Mouse (Mus musculus) lung, embryonic 16.5 days (tissue): ENCODE data around the gene Arl14ep. TPM values are rescaled to one million over a fixed set of nuclear protein-coding genes. Genes with fewer than 3 reads are reported as not detected.
"Not testable (repeated sequence)": the region's sequence is repeated elsewhere in the genome, so short reads cannot be mapped to it uniquely, and the experiment has no call there.

Experiments
- ATAC-seq: fragments of 200-750 bp; cut with Nextera tagmentation; 2 replicates; pipeline ENCODE4 v1.8.0; 2017; ENCODE audit warnings: low read depth, mild to moderate bottlenecking, moderate library complexity
- H3K27ac ChIP-seq: fragments of 300-500 bp; sonication (generic); 2 replicates; pipeline ENCODE4 v1.5.1; 2014; ENCODE audit warnings: mild to moderate bottlenecking, control low read depth, low read length
- H3K27me3 ChIP-seq: fragments of 300-500 bp; sonication (generic); 2 replicates; pipeline ENCODE4 v1.6.1; 2014; ENCODE audit warnings: low read depth, low read length, mixed read lengths; ENCODE audit not compliant: control insufficient read depth, insufficient read depth
- H3K36me3 ChIP-seq: fragments of 300-500 bp; sonication (generic); 2 replicates; pipeline ENCODE4 v1.6.1; 2014; ENCODE audit warnings: low read length; ENCODE audit not compliant: control insufficient read depth, insufficient read depth
- H3K4me1 ChIP-seq: fragments of 300-500 bp; sonication (generic); replicated peaks from 2 replicates; pipeline ENCODE4 v1.6.1; 2014; ENCODE audit warnings: low read length, mixed read lengths; ENCODE audit not compliant: control insufficient read depth, insufficient read depth
- H3K4me2 ChIP-seq: fragments of 300-500 bp; sonication (generic); 2 replicates; pipeline ENCODE4 v1.6.1; 2014; ENCODE audit warnings: low read depth, low read length, control low read depth
- H3K4me3 ChIP-seq: fragments of 300-500 bp; sonication (generic); 2 replicates; pipeline ENCODE4 v1.5.1; 2014; ENCODE audit warnings: mild to moderate bottlenecking, low read length, control low read depth
- H3K9ac ChIP-seq: fragments of 300-500 bp; sonication (generic); 2 replicates; pipeline ENCODE4 v1.6.1; 2014; ENCODE audit warnings: low read length, control low read depth
- H3K9me3 ChIP-seq: fragments of 300-500 bp; sonication (generic); 2 replicates; pipeline ENCODE4 v1.6.1; 2016; ENCODE audit warnings: low read length; ENCODE audit not compliant: control insufficient read depth
- WGBS: fragments of 180-500 bp; shearing (Covaris S2); extraction: QIAGEN DNeasy Blood & Tissue Kit; methylation state at CpG from one replicate; pipeline ENCODE4 v1.1.7; 2014; 5-methylcytosine and 5-hydroxymethylcytosine counted together
- polyA plus RNA-seq: library from polyadenylated mRNA; unstranded; fragments of >200 nt; fragmentation: Nextera tagmentation; extraction: Ambion mirVana; gene quantifications from 2 replicates; pipeline ENCODE4 v1.2.1, GENCODE M21; 2015

The Arl14ep gene
- polyA plus RNA-seq = 39.8 and 43.7 TPM in 2 replicates

DNA sequence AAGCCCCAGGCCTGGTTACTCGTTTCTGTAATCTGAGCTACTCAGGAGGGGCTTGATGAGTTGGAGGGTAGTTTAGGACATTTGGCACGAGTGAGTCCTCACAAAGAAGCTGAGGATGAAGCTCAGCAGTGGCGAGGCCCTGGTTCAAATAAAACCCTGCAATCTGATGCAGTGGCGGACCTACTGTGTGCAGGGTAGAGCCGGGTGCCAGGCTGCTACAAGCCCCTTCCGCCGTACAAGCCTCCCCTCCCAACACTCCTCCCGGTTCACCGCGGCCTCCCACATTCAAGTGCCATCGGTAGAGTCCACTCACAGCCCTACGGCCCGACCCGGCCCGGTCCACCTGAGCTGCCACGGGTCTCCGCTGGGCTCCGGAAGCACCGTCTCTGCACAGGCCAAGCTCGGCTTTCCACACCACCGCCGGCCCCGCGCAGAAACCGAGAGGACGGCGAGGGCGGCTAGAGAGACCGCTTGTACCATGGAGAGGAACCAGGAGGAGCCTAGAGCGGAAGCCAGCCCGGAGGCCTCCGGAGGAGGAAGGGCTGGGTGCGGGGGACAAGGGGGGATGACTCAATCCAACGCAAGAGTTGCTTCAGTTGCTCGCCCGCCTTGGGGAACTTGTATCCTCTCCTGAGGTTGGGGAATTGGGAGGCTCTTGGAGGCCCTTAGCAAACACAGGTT is at the start of gene Arl14ep:
Gene Arl14ep, minus strand, starts transcription at position 466 of the 681 bp plus-strand sequence.
- H3K4me1 ChIP-seq = peaks cover 4% of the 10 kb centered on the region
- H3K27me3 ChIP-seq = no peaks in the 10 kb centered on the region
- under 1% methylated on average over 36 of the region's 36 CpGs for WGBS
- peak within 1 kb of the TSS; percentile 76 for H3K4me2 ChIP-seq
- peak within 1 kb of the TSS; percentile 49 for H3K27ac ChIP-seq
- H3K36me3 ChIP-seq = 0 out of 2 replicates have a peak, but pooled peaks cover under 1% of the 10 kb centered on the region
- peak; percentile 99 for ATAC-seq
- peak within 1 kb of the TSS; percentile 99 for H3K9ac ChIP-seq
- H3K9me3 ChIP-seq = no peaks in the 10 kb centered on the region
- H3K4me3 ChIP-seq = peak within 1 kb of the TSS; percentile 95

- H3K9ac ChIP-seq = no peak overlapping the region
- H3K9me3 ChIP-seq = no peaks in the 10 kb centered on the region
- ATAC-seq = no peak
- no peaks in the 10 kb centered on the region for H3K36me3 ChIP-seq
- H3K4me2 ChIP-seq = no peak overlapping the region
- no peak overlapping the region for H3K4me3 ChIP-seq
- no peaks in the 10 kb centered on the region for H3K4me1 ChIP-seq
- no peak overlapping the region for H3K27ac ChIP-seq
- 93% methylated on average over 5 of the region's 5 CpGs for WGBS
- no peaks in the 10 kb centered on the region for H3K27me3 ChIP-seq
Measured at GRCm38 (mm10) chr2:107022713-107023112, 48.5 kb upstream of the Arl14ep start.

DNA sequence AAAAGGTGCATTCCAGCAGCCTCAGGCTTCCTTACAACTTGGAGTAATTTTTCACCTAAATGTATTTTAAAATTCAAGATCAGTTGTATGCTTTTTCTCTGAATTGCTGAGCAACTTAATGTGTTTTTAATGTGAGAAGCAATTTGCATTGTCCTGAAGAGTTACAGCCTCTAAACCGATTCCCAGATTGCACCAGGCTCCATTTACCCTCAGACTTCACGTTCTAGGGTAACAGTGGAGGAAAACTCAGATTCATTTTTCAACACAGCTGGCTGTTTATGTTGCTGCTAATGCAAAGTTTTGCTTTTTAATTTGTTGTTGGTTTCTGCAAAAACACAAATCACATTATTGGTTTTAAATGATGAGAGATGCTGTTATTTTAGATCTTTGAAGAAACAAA is 45.1 kb upstream of the Arl14ep start:
- H3K9ac ChIP-seq = no peak overlapping the region
- H3K36me3 ChIP-seq = no peaks in the 10 kb centered on the region
- no peak overlapping the region for H3K4me2 ChIP-seq
- no peaks in the 10 kb centered on the region for H3K4me1 ChIP-seq
- no peak overlapping the region for H3K27ac ChIP-seq
- H3K9me3 ChIP-seq = no peaks in the 10 kb centered on the region
- WGBS = 42% methylated on average over 2 of the region's 2 CpGs
- H3K27me3 ChIP-seq = no peaks in the 10 kb centered on the region
- H3K4me3 ChIP-seq = no peak overlapping the region
- no peak for ATAC-seq

DNA sequence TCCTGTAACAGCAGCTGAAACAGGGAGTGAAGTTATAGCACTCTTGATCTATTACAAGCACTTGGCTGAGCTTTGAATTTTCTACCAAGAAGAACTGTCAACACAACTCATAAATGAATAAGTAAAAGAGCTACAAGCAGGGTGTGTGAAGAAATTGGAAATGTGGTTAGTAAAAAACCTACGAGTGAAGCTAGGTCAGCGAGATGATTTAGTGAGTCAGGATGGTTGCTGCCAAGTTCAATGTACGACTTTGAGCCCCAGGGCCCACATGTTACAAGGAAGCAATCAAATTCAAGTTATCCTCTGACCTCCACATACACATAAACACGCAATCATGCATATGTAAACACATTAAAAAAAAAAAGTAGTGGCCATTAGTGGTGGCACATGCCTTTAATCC is 38.9 kb upstream of the Arl14ep start:
- no peak for ATAC-seq
- Histone ChIP-seq H3K4me3 (no peak overlapping the region), H3K27me3 (no peaks in the 10 kb centered on the region), H3K4me2 (no peak overlapping the region), H3K9ac (no peak overlapping the region), H3K27ac (no peak overlapping the region), H3K9me3 (no peaks in the 10 kb centered on the region), H3K36me3 (no peaks in the 10 kb centered on the region), H3K4me1 (no peaks in the 10 kb centered on the region)
- WGBS = 67% methylated on average over 4 of the region's 4 CpGs

- no peak overlapping the region for H3K4me2 ChIP-seq
- H3K4me1 ChIP-seq = no peaks in the 10 kb centered on the region
- no peak overlapping the region for H3K27ac ChIP-seq
- no peak overlapping the region for H3K9ac ChIP-seq
- H3K4me3 ChIP-seq = no peak overlapping the region
- H3K27me3 ChIP-seq = no peaks in the 10 kb centered on the region
- H3K36me3 ChIP-seq = no peaks in the 10 kb centered on the region
- H3K9me3 ChIP-seq = no peaks in the 10 kb centered on the region
- 50% methylated on average over 4 of the region's 4 CpGs for whole genome bisulfite sequencing
- no peak for ATAC-seq
Measured at GRCm38 (mm10) chr2:107012318-107012717, 38.1 kb upstream of the Arl14ep start.

GRCm38 (mm10) chr2:107010160-107010559 is 35.9 kb upstream of the Arl14ep start:
- no peak overlapping the region for H3K4me3 ChIP-seq
- 72% methylated on average over 6 of the region's 6 CpGs for WGBS
- no peak for ATAC-seq
- H3K9me3 ChIP-seq = no peaks in the 10 kb centered on the region
- no peak overlapping the region for H3K4me2 ChIP-seq
- no peak overlapping the region for H3K27ac ChIP-seq
- no peaks in the 10 kb centered on the region for H3K36me3 ChIP-seq
- no peaks in the 10 kb centered on the region for H3K4me1 ChIP-seq
- H3K27me3 ChIP-seq = no peaks in the 10 kb centered on the region
- no peak overlapping the region for H3K9ac ChIP-seq

- no peak for ATAC-seq
- Histone ChIP-seq H3K4me3 (no peak overlapping the region), H3K9ac (no peak overlapping the region), H3K4me1 (no peaks in the 10 kb centered on the region), H3K9me3 (no peaks in the 10 kb centered on the region), H3K27ac (no peak overlapping the region), H3K36me3 (no peaks in the 10 kb centered on the region), H3K27me3 (no peaks in the 10 kb centered on the region), H3K4me2 (no peak overlapping the region)
- WGBS = 65% methylated on average over 3 of the region's 3 CpGs
Measured at GRCm38 (mm10) chr2:107006378-107006777, 32.2 kb upstream of the Arl14ep start.

DNA sequence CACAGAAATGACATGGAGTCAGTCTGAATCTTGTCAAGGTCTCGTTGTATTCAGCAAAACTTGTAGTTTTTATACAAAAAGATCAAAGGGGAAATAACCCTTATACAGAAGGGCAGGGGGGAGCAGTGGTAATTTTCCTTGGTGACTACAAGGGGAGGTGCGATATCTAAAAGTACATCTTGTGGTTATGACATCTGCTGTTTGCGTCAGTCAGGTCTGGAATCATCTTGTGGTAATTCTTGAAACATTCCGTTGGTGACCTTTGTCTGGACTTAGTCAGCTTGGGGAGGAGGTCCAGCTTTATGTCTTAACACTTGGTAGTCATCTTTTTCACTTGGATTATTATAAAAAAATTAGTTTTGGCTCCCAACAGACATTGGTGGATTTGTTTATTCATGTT is 31.7 kb upstream of the Arl14ep start:
- not testable (repeated sequence) for H3K4me2 ChIP-seq, H3K4me3 ChIP-seq, H3K9me3 ChIP-seq, H3K36me3 ChIP-seq, H3K4me1 ChIP-seq, H3K27me3 ChIP-seq, H3K27ac ChIP-seq, ATAC-seq, H3K9ac ChIP-seq
- WGBS = 70% methylated on average over 4 of the region's 4 CpGs

GRCm38 (mm10) chr2:106991261-106991660 is 17.0 kb upstream of the Arl14ep start:
- ATAC-seq = no peak
- 78% methylated on average over 1 of the region's 1 CpGs for WGBS
- no peaks in the 10 kb centered on the region for H3K36me3 ChIP-seq

More at GRCm38 (mm10) chr2:106991261-106991660, 17.0 kb upstream of the Arl14ep start:
- no peak overlapping the region for H3K4me2 ChIP-seq
- no peak overlapping the region for H3K9ac ChIP-seq
- no peak overlapping the region for H3K27ac ChIP-seq
- H3K9me3 ChIP-seq = no peaks in the 10 kb centered on the region
- no peak overlapping the region for H3K4me3 ChIP-seq
- H3K4me1 ChIP-seq = no peaks in the 10 kb centered on the region
- no peaks in the 10 kb centered on the region for H3K27me3 ChIP-seq
